11 mouse cellular contexts compared by ENCODE assay signal in genomic region chr11:32931018-32931417, GRCm38 (mm10).
A peak's percentile ranks its signal among the peaks of the same experiment; 100 is the strongest.
DNase-seq lines count a peak whose midpoint lies in the region; ATAC-seq and TF ChIP-seq lines count a peak whose summit lies in the region.
"Had no signal": no experiment of that assay in that cellular context is flagged by ENCODE, and none has a peak within 500 bp of the region (broad histone marks: within the 10 kb centered on the region; RNA-seq: fewer than 3 reads in every experiment).

No protein-coding gene starts in this region.

- H3K4me1 ChIP-seq in kidney, embryonic 15.5 days, result peaks cover 9% of the 10 kb centered on the region
- peaks cover 22% of the 10 kb centered on the region for H3K4me1 ChIP-seq in embryonic facial prominence, embryonic 10.5 days
- peaks cover 8% of the 10 kb centered on the region for H3K4me1 ChIP-seq in hindbrain, embryonic 14.5 days (replicated peaks; ENCODE audit: control insufficient read depth, insufficient read depth, low read length)
- 0 out of 2 replicates have a peak, but pooled peaks cover 2% of the 10 kb centered on the region for H3K4me1 ChIP-seq in midbrain, postnatal 0 days (ENCODE audit: insufficient read depth, low read length)
- H3K4me1 ChIP-seq: megakaryocyte, embryonic 14.5 days had no signal

- ATAC-seq in kidney, embryonic 15.5 days (replicated peaks; ENCODE audit: low FRiP score), result no peak; the same call in 1 of the 2 replicates
- ATAC-seq in hindbrain, embryonic 14.5 days (ENCODE audit: low FRiP score), result no peak
- ATAC-seq in midbrain, postnatal 0 days (ENCODE audit: low FRiP score), result no peak
- ATAC-seq in erythroblast, adult 5-6 weeks (replicated peaks; ENCODE audit: low FRiP score, poor library complexity, severe bottlenecking), result no peak
- no peak for ATAC-seq in cerebellum, adult (ENCODE audit: insufficient number of reproducible peaks, low FRiP score, low TSS enrichment)

- DNase-seq in kidney, postnatal 36 days, result no peak
- peak; percentile 72 for DNase-seq in embryonic facial prominence, embryonic 10.5 days (ENCODE audit: low spot score)
- no peak for DNase-seq in hindbrain, embryonic 14.5 days (ENCODE audit: low spot score)
- no peak for DNase-seq in midbrain, postnatal 0 days (ENCODE audit: low spot score)
- DNase-seq in cerebellum, adult 11 months, result no peak
- DNase-seq: heart, postnatal 14 days; left cerebral cortex, postnatal 4 days had no signal

- H3K9me3 ChIP-seq in kidney, embryonic 15.5 days (replicated peaks), result no peaks in the 10 kb centered on the region
- peaks cover 10% of the 10 kb centered on the region; the same call in 1 of the 2 replicates for H3K9me3 ChIP-seq in embryonic facial prominence, embryonic 10.5 days
- H3K9me3 ChIP-seq in hindbrain, embryonic 14.5 days (ENCODE audit: control insufficient read depth, low read length), result no peaks in the 10 kb centered on the region
- no peaks in the 10 kb centered on the region for H3K9me3 ChIP-seq in midbrain, postnatal 0 days (ENCODE audit: low read length)

- H3K27me3 ChIP-seq in kidney, embryonic 15.5 days, result peaks cover 5% of the 10 kb centered on the region; the same call in 1 of the 2 replicates
- peaks cover 51% of the 10 kb centered on the region for H3K27me3 ChIP-seq in embryonic facial prominence, embryonic 10.5 days (replicated peaks; ENCODE audit: low read depth, poor library complexity, severe bottlenecking)
- H3K27me3 ChIP-seq in hindbrain, embryonic 14.5 days (ENCODE audit: control insufficient read depth, insufficient read depth, low read length), result no peaks in the 10 kb centered on the region
- H3K27me3 ChIP-seq in midbrain, postnatal 0 days (ENCODE audit: insufficient read depth, low read length), result peaks cover 6% of the 10 kb centered on the region; the same call in 1 of the 2 replicates

- no peaks in the 10 kb centered on the region for H3K36me3 ChIP-seq in kidney, embryonic 15.5 days
- H3K36me3 ChIP-seq in embryonic facial prominence, embryonic 10.5 days (replicated peaks), result no peaks in the 10 kb centered on the region
- no peaks in the 10 kb centered on the region for H3K36me3 ChIP-seq in hindbrain, embryonic 14.5 days (replicated peaks; ENCODE audit: control insufficient read depth, insufficient read depth)
- no peaks in the 10 kb centered on the region for H3K36me3 ChIP-seq in midbrain, postnatal 0 days (ENCODE audit: insufficient read depth, low read length)

- TF ChIP-seq CTCF in midbrain, postnatal 0 days (IDR thresholded peaks at IDR 0.05), result no peak

- H3K27ac ChIP-seq in kidney, embryonic 15.5 days, result no peak overlapping the region
- H3K27ac ChIP-seq in embryonic facial prominence, embryonic 10.5 days (replicated peaks), result no peak overlapping the region
- H3K27ac ChIP-seq in hindbrain, embryonic 14.5 days, result no peak overlapping the region
- H3K27ac ChIP-seq in midbrain, postnatal 0 days (ENCODE audit: low read depth, low read length), result no peak overlapping the region

- 6% methylated on average over 14 of the region's 14 CpGs for WGBS in kidney, embryonic 15.5 days
- WGBS in embryonic facial prominence, embryonic 10.5 days, result 10% methylated on average over 14 of the region's 14 CpGs
- WGBS in hindbrain, embryonic 14.5 days, result 20% methylated on average over 10 of the region's 14 CpGs
- WGBS in midbrain, postnatal 0 days, result 11% methylated on average over 11 of the region's 14 CpGs

- peak overlapping the region; percentile 48 for H3K4me2 ChIP-seq in kidney, embryonic 15.5 days
- H3K4me2 ChIP-seq in hindbrain, embryonic 14.5 days (replicated peaks), result peak overlapping the region; percentile 34
- peak overlapping the region; percentile 24 for H3K4me2 ChIP-seq in midbrain, postnatal 0 days (ENCODE audit: low read depth, low read length, poor library complexity, severe bottlenecking)

- H3K4me3 ChIP-seq in kidney, embryonic 15.5 days (replicated peaks), result no peak overlapping the region
- peak overlapping the region; percentile 36 for H3K4me3 ChIP-seq in embryonic facial prominence, embryonic 10.5 days
- no peak overlapping the region for H3K4me3 ChIP-seq in hindbrain, embryonic 14.5 days (replicated peaks; ENCODE audit: low read length)
- H3K4me3 ChIP-seq in midbrain, postnatal 0 days (ENCODE audit: low read depth, low read length), result no peak overlapping the region
- H3K4me3 ChIP-seq: megakaryocyte, embryonic 14.5 days had no signal

- H3K9ac ChIP-seq in kidney, embryonic 15.5 days, result no peak overlapping the region
- H3K9ac ChIP-seq in hindbrain, embryonic 14.5 days, result no peak overlapping the region
- H3K9ac ChIP-seq in midbrain, postnatal 0 days (replicated peaks; ENCODE audit: low read length, poor library complexity, severe bottlenecking), result no peak overlapping the region
